ENCODE assay signal across 20 mouse cellular contexts in the genomic region with DNA sequence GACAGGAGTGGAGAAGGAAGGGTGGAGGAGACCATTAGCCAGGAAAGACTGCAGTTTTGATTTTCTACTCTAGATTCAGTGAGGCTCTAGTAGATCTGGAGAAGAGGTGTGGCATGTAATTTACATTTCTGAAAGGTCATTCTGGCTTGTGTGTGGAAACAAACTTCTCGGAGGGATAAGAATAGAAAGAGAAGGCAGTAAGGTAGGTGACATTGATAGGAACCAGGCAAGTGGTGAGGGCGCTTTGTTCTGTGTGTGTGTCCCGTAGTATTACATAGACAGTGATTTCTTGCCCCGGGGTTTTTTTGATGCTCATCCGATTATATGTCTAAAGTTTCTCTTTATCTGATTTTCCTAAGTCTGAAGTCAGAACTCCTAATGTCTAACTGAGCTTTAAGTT.
"Had no signal": no experiment of that assay in that cellular context is flagged by ENCODE, and none has a peak within 500 bp of the region (broad histone marks: within the 10 kb centered on the region; RNA-seq: fewer than 3 reads in every experiment).

No protein-coding gene starts in this region.

- H3K27me3 ChIP-seq: liver, embryonic 13.5 days; lung, embryonic 15.5 days; midbrain, embryonic 12.5 days; midbrain, embryonic 15.5 days; neural tube, embryonic 12.5 days; neural tube, embryonic 15.5 days had no signal

- H3K27ac ChIP-seq: kidney, postnatal 0 days; left cerebral cortex, adult 2 months; liver, embryonic 13.5 days; lung, embryonic 15.5 days; macrophage; midbrain, embryonic 12.5 days; midbrain, embryonic 15.5 days; neural tube, embryonic 12.5 days; neural tube, embryonic 15.5 days; stomach, postnatal 0 days had no signal

- H3K4me3 ChIP-seq: left cerebral cortex, adult 2 months; liver, embryonic 13.5 days; lung, embryonic 15.5 days; midbrain, embryonic 12.5 days; midbrain, embryonic 15.5 days; neural tube, embryonic 12.5 days; neural tube, embryonic 15.5 days had no signal

- H3K9me3 ChIP-seq: liver, embryonic 13.5 days; lung, embryonic 15.5 days; midbrain, embryonic 12.5 days; midbrain, embryonic 15.5 days; neural tube, embryonic 12.5 days; neural tube, embryonic 15.5 days had no signal

- H3K9ac ChIP-seq: liver, embryonic 13.5 days; lung, embryonic 15.5 days; midbrain, embryonic 12.5 days; midbrain, embryonic 15.5 days; neural tube, embryonic 12.5 days; neural tube, embryonic 15.5 days had no signal

- H3K4me2 ChIP-seq: liver, embryonic 13.5 days; lung, embryonic 15.5 days; midbrain, embryonic 12.5 days; midbrain, embryonic 15.5 days; neural tube, embryonic 12.5 days; neural tube, embryonic 15.5 days had no signal

- ATAC-seq: midbrain, embryonic 15.5 days had no signal

- DNase-seq: kidney, postnatal 36 days; layer of hippocampus, postnatal 36 days; liver, embryonic 13.5 days; lung, adult 18-20 months; lung, postnatal 14 days; right cerebral cortex, adult 18-20 months; right cerebral cortex, postnatal 14 days; right cerebral cortex, postnatal 4 days; thymus, adult 2 months; thymus, postnatal 14 days; thymus, postnatal 4 days had no signal

- H3K4me1 ChIP-seq: midbrain, embryonic 12.5 days; midbrain, embryonic 15.5 days; neural tube, embryonic 12.5 days; neural tube, embryonic 15.5 days had no signal
